Mouse (Mus musculus) embryonic facial prominence, embryonic 14.5 days (tissue): ENCODE measurements at regions not wholly inside any gene's neighbourhood (a gene's known extent, or its start where the extent isn't known, plus 50 kb on each side); places are given as distances from the start of the nearest gene placed in this dataset.

ENCODE experiments used
- ATAC-seq: fragments of 200-750 bp; cut with Nextera tagmentation; 2 replicates; pipeline ENCODE4 v1.8.0; 2017; ENCODE audit warnings: low read depth, moderate number of reproducible peaks, moderate TSS enrichment
- DNase-seq: peaks from one replicate; pipeline ENCODE4 v3.0.0-alpha.2; 2015; ENCODE audit warnings: low spot score
- H3K27ac ChIP-seq: fragments of 300-500 bp; sonication (generic); replicated peaks from 2 replicates; pipeline ENCODE4 v1.5.1; 2014; ENCODE audit warnings: low read depth, mild to moderate bottlenecking, low read length, moderate library complexity
- H3K27me3 ChIP-seq: fragments of 300-500 bp; sonication (generic); replicated peaks from 2 replicates; pipeline ENCODE4 v1.6.1; 2014; ENCODE audit warnings: low read length; ENCODE audit not compliant: control insufficient read depth, insufficient read depth
- H3K36me3 ChIP-seq: fragments of 300-500 bp; sonication (generic); 2 replicates; pipeline ENCODE4 v1.6.1; 2014; ENCODE audit warnings: low read length, mixed read lengths; ENCODE audit not compliant: control insufficient read depth, insufficient read depth
- H3K4me1 ChIP-seq: fragments of 300-500 bp; sonication (generic); 2 replicates; pipeline ENCODE4 v1.6.1; 2014; ENCODE audit warnings: antibody characterized with exemption, low read length; ENCODE audit not compliant: control insufficient read depth, insufficient read depth
- H3K4me2 ChIP-seq: fragments of 300-500 bp; sonication (generic); 2 replicates; pipeline ENCODE4 v1.6.1; 2014; ENCODE audit warnings: low read depth, mild to moderate bottlenecking, low read length, moderate library complexity, mixed read lengths
- H3K4me3 ChIP-seq: fragments of 300-500 bp; sonication (generic); 2 replicates; pipeline ENCODE4 v1.5.1; 2014; ENCODE audit warnings: low read depth, mild to moderate bottlenecking, low read length
- H3K9ac ChIP-seq: fragments of 300-500 bp; sonication (generic); 2 replicates; pipeline ENCODE4 v1.6.1; 2014; ENCODE audit warnings: low read depth, mild to moderate bottlenecking, low read length, moderate library complexity, mixed read lengths
- H3K9me3 ChIP-seq: fragments of 300-500 bp; sonication (generic); 2 replicates; pipeline ENCODE4 v1.6.1; 2016; ENCODE audit warnings: low read length; ENCODE audit not compliant: control insufficient read depth
- WGBS: fragments of 180-500 bp; shearing (Covaris S2); extraction: QIAGEN DNeasy Blood & Tissue Kit; methylation state at CpG from one replicate; pipeline ENCODE4 v1.1.7; 2014; 5-methylcytosine and 5-hydroxymethylcytosine counted together

DNA sequence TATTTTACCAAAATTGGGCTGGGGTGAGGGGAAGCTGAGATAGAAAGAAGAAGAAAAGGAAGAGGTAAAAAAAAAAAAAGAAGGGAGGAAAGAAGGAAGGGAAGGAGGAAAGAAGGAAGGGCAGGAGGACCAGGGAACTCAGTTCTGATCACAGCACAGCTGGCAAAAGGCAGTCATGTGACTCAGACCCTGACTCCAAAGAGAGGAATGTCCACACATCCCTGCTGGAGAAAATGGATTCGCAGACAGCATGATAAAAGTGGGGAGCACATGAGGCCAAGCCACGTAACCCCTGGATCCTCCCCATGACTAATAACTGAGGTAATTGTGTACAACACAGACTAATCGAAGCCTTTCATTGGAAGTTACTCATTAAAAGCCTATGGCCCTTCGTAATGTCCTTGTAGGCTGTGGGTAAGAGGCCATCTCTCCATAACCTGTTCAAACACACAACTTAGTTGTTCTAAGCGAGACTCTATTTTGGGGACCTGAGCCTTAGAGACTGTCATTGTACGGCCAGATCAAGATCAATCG, 162.2 kb downstream of the Zfp36l1 start:
- no peak for ATAC-seq
- H3K4me2 ChIP-seq = no peak overlapping the region
- no peak overlapping the region for H3K4me3 ChIP-seq
- no peak for DNase-seq
- 87% methylated on average over 7 of the region's 7 CpGs for WGBS
- H3K9ac ChIP-seq = no peak overlapping the region
- no peaks in the 10 kb centered on the region for H3K36me3 ChIP-seq
- H3K4me1 ChIP-seq = peaks cover 24% of the 10 kb centered on the region
- H3K27me3 ChIP-seq = no peaks in the 10 kb centered on the region
- H3K27ac ChIP-seq = no peak overlapping the region
- no peaks in the 10 kb centered on the region for H3K9me3 ChIP-seq

DNA sequence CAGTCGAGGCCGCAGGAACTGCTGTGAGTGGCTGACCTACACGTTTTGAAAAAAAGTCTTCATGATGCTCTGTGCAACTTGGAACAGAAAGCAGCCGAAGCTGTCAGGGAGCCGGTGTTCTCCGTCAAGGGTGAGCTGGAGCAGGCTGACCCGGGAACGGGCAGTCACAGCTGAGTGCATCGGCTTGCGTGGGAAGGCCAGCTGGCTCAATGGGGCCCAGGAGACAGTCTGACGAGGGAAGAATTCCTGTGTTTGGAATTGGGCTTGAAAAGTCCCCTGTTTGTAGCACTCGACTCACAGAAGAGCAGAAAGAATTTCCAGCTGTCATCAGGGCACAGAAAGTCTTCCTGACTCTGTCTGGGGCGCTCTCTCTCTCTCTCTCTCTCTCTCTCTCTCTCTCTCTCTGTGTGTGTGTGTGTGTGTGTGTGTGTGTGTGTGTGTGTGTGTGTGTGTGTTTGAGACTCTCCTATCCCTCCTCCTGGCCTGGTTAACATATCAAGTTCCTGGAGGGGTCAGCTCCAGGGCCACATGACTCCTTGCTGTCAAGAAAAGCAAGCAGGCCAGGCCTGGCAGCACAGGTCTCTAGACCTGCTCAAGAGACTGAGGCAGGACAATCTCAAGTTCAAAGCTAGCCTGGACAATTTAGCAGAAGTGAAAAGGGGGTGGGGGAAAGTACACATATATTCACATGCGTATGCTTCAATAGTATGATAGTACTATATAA, 163.6 kb downstream of the Zfp36l1 start:
- Histone ChIP-seq H3K27ac (peak overlapping the region; percentile 75), H3K9ac (no peak overlapping the region), H3K36me3 (no peaks in the 10 kb centered on the region), H3K27me3 (no peaks in the 10 kb centered on the region), H3K4me3 (no peak overlapping the region), H3K4me2 (no peak overlapping the region), H3K4me1 (peaks cover 26% of the 10 kb centered on the region), H3K9me3 (no peaks in the 10 kb centered on the region)
- peak; percentile 89 for ATAC-seq
- 25% methylated on average over 13 of the region's 14 CpGs for WGBS
- peak; percentile 92 for DNase-seq

DNA sequence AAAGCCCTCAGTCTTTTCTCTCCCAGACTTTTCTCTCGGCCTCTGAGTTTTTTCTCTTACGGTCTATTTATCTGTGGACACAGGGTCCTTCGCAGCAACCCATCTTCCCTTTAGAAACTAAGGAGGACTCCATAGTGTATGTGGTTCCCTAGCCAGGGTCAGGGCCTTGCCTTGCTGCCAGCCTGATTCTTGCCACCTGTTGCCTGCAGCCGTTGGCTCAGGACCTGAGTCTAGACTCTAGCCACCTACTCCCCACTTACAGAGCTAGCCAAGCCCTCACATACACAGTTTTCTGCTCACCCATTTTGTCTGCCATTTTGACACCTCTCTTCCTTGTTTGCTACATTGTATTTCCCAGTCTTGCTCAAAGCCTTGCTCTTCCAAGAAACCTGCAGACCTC, 165.2 kb downstream of the Zfp36l1 start:
- WGBS = 95% methylated on average over 4 of the region's 4 CpGs
- H3K4me3 ChIP-seq = no peak overlapping the region
- H3K36me3 ChIP-seq = no peaks in the 10 kb centered on the region
- peaks cover 37% of the 10 kb centered on the region for H3K4me1 ChIP-seq
- DNase-seq (no peak), ATAC-seq (no peak)
- no peak overlapping the region for H3K9ac ChIP-seq
- no peaks in the 10 kb centered on the region for H3K27me3 ChIP-seq
- H3K27ac ChIP-seq = no peak overlapping the region
- H3K4me2 ChIP-seq = no peak overlapping the region
- H3K9me3 ChIP-seq = no peaks in the 10 kb centered on the region

DNA sequence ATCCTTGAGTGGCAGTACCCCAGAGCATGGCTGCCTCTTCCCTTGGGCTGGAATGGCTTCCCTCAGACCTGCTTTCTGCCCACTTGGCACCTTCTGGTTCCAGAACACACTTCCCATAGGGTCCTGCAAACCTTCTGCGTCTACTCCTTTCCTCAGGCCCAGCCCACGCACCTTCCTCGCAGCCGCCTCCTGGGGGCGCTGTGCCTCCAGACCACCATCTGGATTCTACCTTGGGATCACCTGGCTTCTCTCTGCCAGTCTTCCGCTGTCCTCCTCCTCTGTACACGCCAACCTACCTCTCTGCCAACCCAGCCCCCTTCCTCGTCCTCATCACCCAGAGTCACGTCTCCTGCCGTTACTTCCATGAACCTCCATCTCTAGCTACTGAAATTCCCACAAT, 166.0 kb downstream of the Zfp36l1 start:
- H3K9me3 ChIP-seq = no peaks in the 10 kb centered on the region
- no peaks in the 10 kb centered on the region for H3K27me3 ChIP-seq
- no peak overlapping the region for H3K9ac ChIP-seq
- H3K4me1 ChIP-seq = peaks cover 45% of the 10 kb centered on the region
- no peaks in the 10 kb centered on the region for H3K36me3 ChIP-seq
- no peak for ATAC-seq
- no peak for DNase-seq
- WGBS = 91% methylated on average over 10 of the region's 10 CpGs
- no peak overlapping the region for H3K4me3 ChIP-seq
- H3K4me2 ChIP-seq = no peak overlapping the region
- H3K27ac ChIP-seq = no peak overlapping the region

DNA sequence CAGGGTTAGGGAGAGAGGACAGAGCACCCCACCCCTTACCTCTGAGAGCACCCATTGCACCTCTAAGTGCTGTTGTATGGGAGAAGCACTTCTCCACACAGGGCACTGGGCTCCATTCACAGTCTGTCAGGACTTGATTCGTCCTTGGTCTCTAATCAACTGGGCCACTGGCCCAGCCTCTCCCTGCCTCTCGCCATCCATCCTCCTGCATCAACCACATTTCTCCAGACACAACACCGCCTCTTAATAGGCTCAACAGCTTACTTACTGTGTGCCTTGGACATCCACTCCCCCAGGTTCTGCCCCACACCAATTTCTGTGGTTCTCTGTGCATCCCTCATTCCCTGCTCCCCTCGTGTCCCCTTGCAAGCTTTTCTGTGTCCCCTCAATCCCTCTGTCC, 166.9 kb downstream of the Zfp36l1 start:
- Histone ChIP-seq H3K9ac (no peak overlapping the region), H3K4me2 (no peak overlapping the region), H3K36me3 (no peaks in the 10 kb centered on the region), H3K27me3 (no peaks in the 10 kb centered on the region), H3K27ac (peak overlapping the region; percentile 59; the same call in 1 of the 2 replicates), H3K4me1 (peaks cover 46% of the 10 kb centered on the region), H3K9me3 (no peaks in the 10 kb centered on the region), H3K4me3 (no peak overlapping the region)
- 89% methylated on average over 4 of the region's 4 CpGs for WGBS
- DNase-seq = no peak
- no peak for ATAC-seq

DNA sequence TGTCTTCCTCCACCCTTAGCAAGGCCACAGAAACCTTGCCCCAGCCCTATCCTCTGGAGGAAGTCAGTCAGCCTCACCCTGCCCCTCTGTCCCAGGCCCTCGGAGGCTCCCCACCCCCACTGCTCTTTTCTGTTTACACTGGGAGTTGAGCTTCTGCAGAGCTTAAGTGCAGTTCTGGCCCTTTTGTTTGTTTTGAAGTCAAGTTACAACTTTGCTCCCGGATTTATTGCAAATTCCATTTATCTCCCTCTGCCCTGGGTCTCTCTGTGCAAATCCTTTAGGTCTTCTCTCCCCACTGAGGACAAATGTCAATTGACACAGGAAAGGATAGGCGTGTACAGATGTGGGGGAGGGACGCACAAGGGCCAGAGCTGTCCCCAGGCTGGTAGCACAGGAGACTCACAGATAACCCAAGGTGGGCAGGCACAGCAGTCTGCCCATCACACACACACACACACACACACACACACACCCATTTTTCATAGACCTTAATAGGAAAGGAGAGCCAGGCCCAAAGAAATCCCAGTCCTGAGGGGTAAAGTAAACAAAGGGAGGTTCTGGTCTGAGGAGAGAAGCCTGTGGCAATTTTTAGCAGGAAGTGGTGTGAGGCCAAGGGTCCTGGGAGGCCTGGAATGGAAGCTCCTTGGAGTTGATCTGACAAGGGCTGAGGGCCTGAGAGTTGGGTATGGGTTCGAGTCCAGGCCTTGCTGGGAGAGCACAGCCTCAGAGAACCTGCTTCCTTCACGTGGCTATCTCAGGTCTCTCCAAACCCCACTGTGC, 167.9 kb downstream of the Zfp36l1 start:
- Histone ChIP-seq H3K9ac (no peak overlapping the region), H3K4me3 (no peak overlapping the region), H3K27ac (peak overlapping the region; percentile 59), H3K27me3 (no peaks in the 10 kb centered on the region), H3K4me1 (peaks cover 46% of the 10 kb centered on the region), H3K4me2 (no peak overlapping the region), H3K9me3 (no peaks in the 10 kb centered on the region), H3K36me3 (no peaks in the 10 kb centered on the region)
- DNase-seq (peak; percentile 82), ATAC-seq (0 out of 2 replicates have a peak, but pooled peaks have one; percentile 20)
- 16% methylated on average over 6 of the region's 6 CpGs for WGBS

DNA sequence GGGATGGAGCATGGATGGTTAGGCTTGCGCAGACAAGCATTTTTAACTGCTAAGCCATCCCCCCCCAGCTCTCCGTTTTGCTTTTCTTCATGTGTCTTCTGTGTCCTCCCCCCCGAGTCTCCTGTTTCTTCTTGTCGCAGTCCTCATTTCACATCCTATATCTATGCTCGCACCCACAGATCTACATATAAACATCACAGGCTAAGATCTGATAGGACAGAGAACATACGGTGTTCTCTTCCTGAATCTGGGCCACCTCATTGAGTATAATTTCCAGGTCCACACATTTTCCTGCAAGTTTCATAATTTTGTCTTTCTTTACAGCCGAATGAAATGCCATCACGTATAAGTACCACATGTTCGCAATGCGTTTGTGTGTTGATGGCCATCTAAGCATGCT, 168.7 kb downstream of the Zfp36l1 start:
- Histone ChIP-seq H3K9ac (no peak overlapping the region), H3K27me3 (no peaks in the 10 kb centered on the region), H3K36me3 (no peaks in the 10 kb centered on the region), H3K4me1 (peaks cover 40% of the 10 kb centered on the region), H3K9me3 (no peaks in the 10 kb centered on the region), H3K27ac (peak overlapping the region; percentile 59), H3K4me2 (no peak overlapping the region), H3K4me3 (no peak overlapping the region)
- WGBS = 74% methylated on average over 10 of the region's 10 CpGs
- DNase-seq (no peak), ATAC-seq (no peak)

DNA sequence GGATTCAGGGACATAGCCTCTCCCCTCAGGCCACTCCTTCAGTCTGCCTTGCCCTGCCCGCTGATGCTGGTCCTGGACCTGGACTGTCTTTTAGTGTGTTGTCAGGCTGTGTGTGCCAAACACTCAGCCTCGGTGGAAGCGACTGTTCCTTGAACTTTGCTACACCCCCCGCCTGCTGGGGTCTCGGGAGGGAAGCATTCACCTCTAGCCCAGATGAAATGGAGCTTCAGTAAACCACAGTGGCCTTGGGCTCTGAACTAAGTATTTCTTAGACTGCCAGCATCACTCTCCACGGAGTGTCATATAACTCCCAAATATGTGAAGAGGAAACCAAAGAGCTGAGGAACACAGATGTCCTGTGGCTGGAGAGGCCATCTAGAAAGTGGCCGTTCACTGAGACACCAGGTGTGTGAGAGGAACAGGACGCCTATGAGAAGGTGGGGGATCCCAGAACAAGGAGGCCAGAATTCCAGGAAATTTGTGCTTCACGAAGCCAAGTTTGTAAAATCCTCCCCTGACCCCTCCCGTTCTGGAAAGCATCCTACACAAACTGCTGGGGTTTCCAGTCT, 170.2 kb downstream of the Zfp36l1 start:
- WGBS = 19% methylated on average over 10 of the region's 10 CpGs
- Histone ChIP-seq H3K36me3 (no peaks in the 10 kb centered on the region), H3K9ac (peak overlapping the region; percentile 20; the same call in 1 of the 2 replicates), H3K9me3 (no peaks in the 10 kb centered on the region), H3K4me1 (peaks cover 38% of the 10 kb centered on the region), H3K4me2 (no peak overlapping the region), H3K27ac (peak overlapping the region; percentile 49), H3K4me3 (no peak overlapping the region), H3K27me3 (no peaks in the 10 kb centered on the region)
- DNase-seq = peak; percentile 86
- ATAC-seq = peak; percentile 73
